Mouse (Mus musculus): ENCODE measurements around the gene Ptcra. TPM values are rescaled to one million over a fixed set of nuclear protein-coding genes. Genes with fewer than 3 reads are reported as not detected.
"Not testable (repeated sequence)": the region's sequence is repeated elsewhere in the genome, so short reads cannot be mapped to it uniquely, and the experiment has no call there.

The Ptcra gene
- total RNA-seq (2022), result not detected

DNA sequence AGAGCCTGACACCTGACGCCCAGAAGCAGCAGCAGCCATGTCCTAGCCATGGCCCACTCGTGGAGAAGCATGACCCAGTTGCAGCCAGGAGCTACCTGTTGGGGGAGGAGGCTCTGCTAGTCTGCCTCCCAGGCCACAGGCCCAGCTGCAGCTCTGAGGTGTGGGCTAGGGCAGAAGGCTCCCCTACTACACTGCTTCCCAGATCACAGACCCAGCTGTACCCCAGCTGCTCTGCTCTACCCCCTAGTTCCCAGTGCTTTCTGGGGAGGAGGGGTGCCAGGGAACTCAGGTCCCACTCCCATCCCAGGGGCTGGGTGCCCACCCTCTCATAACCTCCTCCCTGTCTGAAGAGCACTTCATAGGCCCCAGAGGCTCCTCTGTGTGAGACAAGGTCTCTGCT lies at the start of gene Ptcra:
Gene Ptcra, minus strand, starts transcription at position 169 of the 400 bp plus-strand sequence.
- no peak for DNase-seq

- no peak for DNase-seq
Observed at GRCm38 (mm10) chr17:46812442-46812841, 48.9 kb upstream of the Ptcra start.

DNA sequence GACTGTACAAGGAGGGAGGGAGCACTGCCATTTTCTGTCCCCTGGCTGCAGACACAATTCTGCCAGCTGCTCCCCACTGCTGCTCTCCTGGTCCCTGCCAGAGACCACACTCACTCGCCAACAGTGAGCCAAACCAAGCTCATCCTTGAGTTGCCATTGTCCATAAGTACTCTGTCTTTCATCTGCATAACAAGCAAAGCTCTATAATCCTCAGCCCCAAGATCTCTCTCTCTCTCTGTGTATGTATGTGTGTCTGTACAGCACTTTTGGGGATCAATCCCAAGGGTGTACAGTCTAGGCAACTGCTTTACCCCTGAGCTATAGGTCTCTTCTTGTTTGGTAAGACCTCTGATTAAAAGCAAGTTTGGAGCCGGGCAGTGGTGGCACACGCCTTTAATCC lies 47.2 kb upstream of the Ptcra start:
- DNase-seq, result no peak

GRCm38 (mm10) chr17:46809131-46809830 lies 45.8 kb upstream of the Ptcra start:
- no peak for DNase-seq

GRCm38 (mm10) chr17:46808376-46808775 lies 44.9 kb upstream of the Ptcra start:
- no peak for DNase-seq

- no peak for DNase-seq
Observed at GRCm38 (mm10) chr17:46801761-46802160, 38.2 kb upstream of the Ptcra start.

- no peak for DNase-seq
Observed at GRCm38 (mm10) chr17:46799680-46800079, 36.2 kb upstream of the Ptcra start.

DNA sequence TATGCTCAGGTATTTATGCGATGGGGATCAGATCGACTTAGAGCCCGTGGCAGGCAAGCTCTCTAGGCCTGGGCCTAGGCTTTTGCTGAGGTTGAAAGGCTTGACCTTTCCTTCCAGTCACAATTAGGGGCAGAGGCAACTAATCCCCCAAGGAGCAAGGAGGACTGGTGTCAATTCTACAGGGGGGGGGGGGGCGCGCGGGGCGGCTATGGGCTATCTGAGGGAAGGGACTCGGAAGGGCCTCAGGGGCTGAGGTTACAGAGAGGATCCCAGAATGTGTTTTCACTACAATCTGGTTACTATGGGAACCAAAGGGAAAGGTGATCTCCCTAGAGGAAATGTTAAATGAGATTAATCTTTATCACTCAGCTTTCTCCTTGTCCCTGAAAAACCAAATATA lies 33.9 kb upstream of the Ptcra start:
- DNase-seq, result no peak

DNA sequence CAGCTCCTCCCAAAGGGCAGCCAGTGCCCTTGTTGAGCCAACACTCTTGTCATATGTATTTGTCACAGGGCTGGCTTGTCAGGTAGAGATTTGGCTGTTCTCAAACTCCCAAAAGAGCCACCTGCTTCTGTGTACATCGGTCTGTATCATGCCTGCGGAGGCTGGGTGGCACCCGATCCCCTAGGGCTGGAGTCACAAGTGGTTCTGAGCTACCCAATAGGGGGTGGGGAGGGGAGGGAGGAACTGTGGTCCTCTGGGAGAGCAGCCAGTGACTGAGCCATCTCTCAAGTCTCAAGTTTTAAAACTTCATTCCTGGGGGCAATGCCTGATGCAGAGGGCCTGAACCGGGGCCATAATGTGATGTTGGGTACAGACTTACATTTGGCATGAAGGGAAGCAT lies 33.2 kb upstream of the Ptcra start:
- no peak for DNase-seq

DNA sequence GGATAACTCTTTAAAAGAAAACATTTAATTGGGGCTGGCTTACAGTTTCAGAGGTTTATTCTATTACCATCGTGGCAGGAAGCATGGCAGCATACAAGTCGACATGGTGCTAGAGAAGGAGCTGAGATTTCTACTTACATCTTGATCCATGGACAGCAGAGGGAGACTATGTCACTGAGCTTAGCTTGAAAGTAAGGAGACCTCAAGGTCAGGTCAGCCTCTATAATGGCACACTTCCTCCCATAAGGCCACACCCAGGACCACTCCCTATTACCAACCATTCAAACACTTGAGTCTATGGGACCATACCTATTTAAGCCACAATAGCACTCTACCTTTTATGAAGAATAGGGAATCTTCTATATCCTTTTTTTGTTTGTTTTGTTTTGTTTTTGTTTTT lies 29.5 kb upstream of the Ptcra start:
- no peak for DNase-seq

GRCm38 (mm10) chr17:46787974-46788373 lies 24.5 kb upstream of the Ptcra start:
- not testable (repeated sequence) for DNase-seq

DNA sequence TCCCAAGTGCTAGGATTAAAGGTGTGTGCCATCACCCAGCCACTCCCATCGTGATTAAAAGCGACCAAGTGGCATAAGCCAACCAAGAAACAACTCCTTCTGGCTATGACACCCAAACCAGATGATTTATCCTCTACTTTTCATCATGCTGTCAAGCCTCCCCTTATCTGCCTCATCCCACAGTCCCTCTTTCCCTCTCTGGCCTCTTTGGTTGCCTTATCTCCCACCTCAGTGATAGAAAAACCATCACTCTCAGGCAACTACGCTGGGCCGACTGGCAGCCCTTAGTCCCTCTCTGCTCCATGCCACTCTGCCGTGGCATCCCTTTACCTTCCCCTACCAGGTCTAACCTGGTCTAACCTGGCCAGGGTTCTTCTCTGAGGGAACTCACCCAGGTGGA lies 23.4 kb upstream of the Ptcra start:
- no peak for DNase-seq

DNA sequence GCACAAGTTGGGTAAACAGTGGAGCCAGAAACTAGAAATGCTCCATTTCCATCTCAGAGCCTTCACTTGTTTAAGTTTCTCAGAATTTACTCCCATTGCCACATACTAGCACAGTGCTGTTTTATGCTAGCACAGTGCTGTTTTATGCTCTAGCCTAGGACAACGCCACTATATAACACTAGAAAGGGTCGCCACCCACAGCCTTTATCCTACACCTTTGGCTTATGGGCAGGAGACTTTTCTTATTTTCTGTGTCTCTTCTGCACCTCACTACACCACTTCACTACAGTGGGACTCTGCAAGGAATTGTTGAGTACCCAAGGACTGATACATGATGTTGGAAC lies 19.7 kb upstream of the Ptcra start:
- no peak for DNase-seq

- peak; percentile 88 for DNase-seq
Observed at GRCm38 (mm10) chr17:46782341-46783221, 19.1 kb upstream of the Ptcra start, which contains the start of gene Rpl7l1. Gene Rpl7l1, minus strand, starts transcription at chr17:46782672.

- DNase-seq, result no peak
Observed at GRCm38 (mm10) chr17:46781876-46782275, 18.4 kb upstream of the Ptcra start.

DNA sequence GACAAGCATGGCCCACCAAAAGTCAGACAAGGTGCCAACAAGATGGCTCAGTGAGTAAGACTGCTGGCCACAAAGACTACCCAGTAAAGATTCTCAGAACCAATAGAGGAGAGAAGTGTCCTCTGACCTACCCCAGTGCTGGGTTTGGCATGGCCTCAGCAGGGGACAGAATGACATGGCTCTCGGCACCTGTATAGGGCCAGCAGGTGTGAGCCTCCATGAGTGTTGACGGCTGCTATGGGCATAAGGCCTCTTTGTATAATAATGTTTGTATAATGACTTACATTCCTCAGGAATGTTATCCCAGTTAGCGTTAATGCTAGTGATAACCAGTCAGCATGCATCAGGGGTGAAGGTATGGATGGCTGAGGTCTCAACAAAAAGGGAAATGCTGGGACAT lies 12.6 kb upstream of the Ptcra start:
- DNase-seq, result no peak

DNA sequence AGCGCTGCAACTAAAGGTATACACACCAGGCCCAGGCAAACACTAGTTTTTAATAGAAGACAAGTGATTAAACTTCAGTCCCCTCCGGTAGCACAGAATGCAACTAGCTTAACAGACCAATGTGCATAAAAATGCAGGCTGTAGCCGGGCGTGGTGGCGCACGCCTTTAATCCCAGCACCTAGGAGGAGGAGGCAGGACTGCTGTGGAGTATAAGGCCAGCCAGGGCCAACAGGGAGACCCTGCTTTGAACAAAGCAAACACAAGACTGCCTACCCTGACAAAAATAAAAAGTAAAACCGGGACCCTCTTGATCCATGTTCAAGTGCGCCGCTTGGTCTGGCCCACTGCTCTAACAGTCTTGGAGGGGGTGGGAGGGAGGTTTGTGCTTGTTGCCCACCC lies 11.6 kb upstream of the Ptcra start:
- DNase-seq, result no peak

DNA sequence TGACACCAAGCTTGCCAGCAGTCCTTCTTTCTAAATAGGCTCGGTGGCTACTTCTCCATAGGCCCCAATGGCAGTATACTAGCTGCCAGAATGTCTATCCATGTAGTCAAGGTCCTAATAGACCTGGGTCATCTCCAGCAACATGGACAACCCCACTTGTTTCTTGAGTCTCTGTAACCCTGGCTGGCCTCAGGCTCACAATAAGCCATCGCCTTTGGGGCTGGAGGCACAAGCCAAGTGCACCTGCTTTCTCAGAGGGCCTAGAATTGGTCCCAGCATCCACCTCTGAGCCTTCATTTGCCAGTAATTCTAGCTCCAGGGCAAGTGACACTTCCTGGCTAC lies 10.6 kb upstream of the Ptcra start:
- no peak for DNase-seq

DNA sequence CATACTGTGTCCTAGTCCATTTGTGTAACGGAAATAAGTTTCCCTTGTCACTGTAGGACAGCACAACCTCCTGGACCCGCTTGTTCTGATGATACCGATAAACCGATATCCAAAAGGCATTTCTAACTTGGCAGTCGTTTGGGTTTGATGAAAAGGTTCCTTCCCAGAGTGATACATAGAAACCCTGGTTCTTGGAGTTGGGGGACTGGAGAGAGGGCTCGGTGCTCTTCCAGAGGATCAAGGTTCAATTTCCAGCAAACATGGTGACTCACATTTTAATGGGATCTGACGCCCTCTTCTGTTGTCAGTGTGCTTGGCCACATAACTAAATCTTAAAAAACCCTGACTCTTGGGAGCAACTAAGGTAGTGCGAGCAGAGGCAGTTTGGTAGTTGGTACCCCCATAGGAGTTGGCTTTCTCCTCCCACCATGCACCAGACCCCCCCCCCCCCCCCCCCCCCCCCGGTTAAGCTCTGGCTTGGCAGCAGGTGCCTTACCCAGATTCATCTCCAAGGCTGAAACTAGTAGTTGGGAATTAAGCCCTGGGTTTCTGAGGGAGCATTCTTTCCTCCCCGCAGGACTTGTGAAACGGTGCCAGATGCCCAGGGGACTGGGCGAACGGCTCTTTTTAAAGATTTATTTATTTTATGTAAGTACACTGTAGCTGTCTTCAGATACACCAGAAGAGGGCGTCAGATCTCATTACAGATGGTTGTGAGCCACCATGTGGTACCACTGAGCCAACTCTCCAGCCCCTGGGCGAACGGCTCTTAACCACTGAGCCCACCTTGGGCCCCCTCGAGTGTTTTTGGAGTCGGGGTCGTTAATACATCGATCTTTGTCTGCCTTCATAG lies 10.0 kb upstream of the Ptcra start:
- DNase-seq, result no peak

GRCm38 (mm10) chr17:46772404-46773277 lies 9.1 kb upstream of the Ptcra start, which contains the start of gene 2310039H08Rik:
Gene 2310039H08Rik, plus strand, starts transcription at chr17:46772635.
- peak; percentile 79 for DNase-seq

- DNase-seq, result no peak
Observed at GRCm38 (mm10) chr17:46772038-46772403, 8.5 kb upstream of the Ptcra start.

DNA sequence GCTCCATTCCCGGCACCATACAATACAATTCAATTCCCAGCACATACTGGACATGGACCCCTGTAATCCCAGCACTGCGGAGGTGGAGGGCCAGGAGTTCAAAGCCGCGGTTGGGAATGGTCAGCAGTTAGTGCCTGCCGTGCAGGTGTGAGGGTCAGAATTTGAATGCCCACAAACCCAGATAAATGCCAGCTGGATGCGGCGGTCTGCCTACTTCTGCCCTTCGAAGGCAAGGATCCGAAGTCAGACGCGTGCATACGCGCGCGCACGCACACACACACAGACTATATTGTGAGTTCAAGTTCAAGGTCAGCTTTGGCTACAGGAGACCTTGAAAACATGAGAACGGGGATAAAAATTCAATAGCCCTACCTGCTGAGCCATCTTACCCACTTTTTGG lies 8.1 kb upstream of the Ptcra start:
- no peak for DNase-seq

Data from adrenal gland, adult 8-10 months (tissue).